ENCODE assay signal across 17 mouse cellular contexts in genomic region chr2:36099739-36100138, GRCm38 (mm10). TPM values are rescaled to one million over a fixed set of nuclear protein-coding genes. Genes with fewer than 3 reads are reported as not detected.
DNase-seq lines count a peak whose midpoint lies in the region; ATAC-seq and TF ChIP-seq lines count a peak whose summit lies in the region.
"Had no signal": no experiment of that assay in that cellular context is flagged by ENCODE, and none has a peak within 500 bp of the region (broad histone marks: within the 10 kb centered on the region; RNA-seq: fewer than 3 reads in every experiment).

No protein-coding gene starts in this region.

- H3K9me3 ChIP-seq in heart, postnatal 0 days (replicated peaks; ENCODE audit: control insufficient read depth, low read length), result no peaks in the 10 kb centered on the region
- no peaks in the 10 kb centered on the region for H3K9me3 ChIP-seq in forebrain, embryonic 15.5 days
- H3K9me3 ChIP-seq: lung, embryonic 15.5 days had no signal

- TF ChIP-seq EP300 in heart, postnatal 0 days (IDR thresholded peaks at IDR 0.05; ENCODE audit: low read depth), result no peak

- DNase-seq in heart, postnatal 0 days (ENCODE audit: low spot score), result no peak
- DNase-seq in heart, postnatal 14 days, result no peak
- DNase-seq in 3T3-L1 (ENCODE audit: low read depth, low spot score) (peak; percentile 83), Patski (ENCODE audit: low read depth, low spot score) (no peak)
- DNase-seq in lung, postnatal 25 days (ENCODE audit: low spot score), result no peak
- DNase-seq in left cerebral cortex, adult 11 months (ENCODE audit: low spot score), result no peak
- DNase-seq: cerebellum, adult 8-10 months; gastrocnemius, postnatal 10 days; heart, postnatal 4 days; right cerebral cortex, postnatal 4 days had no signal

- no peaks in the 10 kb centered on the region for H3K36me3 ChIP-seq in heart, postnatal 0 days (replicated peaks; ENCODE audit: control insufficient read depth, insufficient read depth, low read length)
- no peaks in the 10 kb centered on the region for H3K36me3 ChIP-seq in forebrain, embryonic 15.5 days
- H3K36me3 ChIP-seq: lung, embryonic 15.5 days had no signal

- H3K4me2 ChIP-seq in heart, postnatal 0 days (ENCODE audit: low read depth, low read length), result no peak overlapping the region
- peak overlapping the region; percentile 52 for H3K4me2 ChIP-seq in forebrain, embryonic 15.5 days (replicated peaks)
- H3K4me2 ChIP-seq: liver, embryonic 11.5 days; lung, embryonic 15.5 days had no signal

- POLR2A ChIA-PET in Patski (lab: Charles Lee), result no interaction called here

- no peak overlapping the region for H3K4me3 ChIP-seq in heart, postnatal 0 days (ENCODE audit: low read depth, low read length)
- peak overlapping the region; percentile 43 for H3K4me3 ChIP-seq in forebrain, embryonic 15.5 days
- H3K4me3 ChIP-seq: lung, embryonic 15.5 days had no signal

- in situ Hi-C loops in Patski (cut with MboI; ENCODE audit: low pct_unique_long_range_greater_than_20kb), result no loop called here

- ATAC-seq in heart, postnatal 0 days (ENCODE audit: insufficient read depth, low read depth), result 0 out of 2 replicates have a peak, but pooled peaks have one; percentile 31
- ATAC-seq in Patski, result peak; percentile 45
- ATAC-seq in forebrain, embryonic 15.5 days (replicated peaks), result no peak

- peaks cover 97% of the 10 kb centered on the region for H3K27me3 ChIP-seq in heart, postnatal 0 days (ENCODE audit: control insufficient read depth, insufficient read depth, low read length)
- H3K27me3 ChIP-seq in Patski, result peaks cover 3% of the 10 kb centered on the region
- H3K27me3 ChIP-seq in forebrain, embryonic 15.5 days, result peaks cover 94% of the 10 kb centered on the region

- intact Hi-C loops in heart, postnatal 14 days (cut with DNase I), result loop anchor here (5.0 kb wide), 3 partner anchors 72 to 113 kb away; no protein-coding TSS in a partner anchor

- CTCF ChIA-PET in Patski (lab: Charles Lee), result no interaction called here

- TF ChIP-seq CTCF in heart, postnatal 0 days (IDR thresholded peaks at IDR 0.05; ENCODE audit: low read depth), result no peak
- no peak for TF ChIP-seq CTCF in Patski (IDR thresholded peaks at IDR 0.05)

- WGBS in heart, postnatal 0 days, result 17% methylated on average over 6 of the region's 6 CpGs
- 3% methylated on average over 6 of the region's 6 CpGs for WGBS in forebrain, embryonic 15.5 days

- H3K4me1 ChIP-seq in heart, postnatal 0 days (ENCODE audit: control insufficient read depth, insufficient read depth), result peaks cover 19% of the 10 kb centered on the region
- H3K4me1 ChIP-seq in forebrain, embryonic 15.5 days, result peaks cover 24% of the 10 kb centered on the region

- H3K27ac ChIP-seq in heart, postnatal 0 days (ENCODE audit: low read depth), result no peak overlapping the region
- H3K27ac ChIP-seq in forebrain, embryonic 15.5 days (replicated peaks), result peak overlapping the region; percentile 38; the same call in 1 of the 2 replicates
- H3K27ac ChIP-seq: lung, embryonic 15.5 days had no signal

- H3K9ac ChIP-seq in heart, postnatal 0 days (replicated peaks; ENCODE audit: low read depth, low read length), result no peak overlapping the region
- 0 out of 2 replicates have a peak overlapping the region, but pooled peaks have one; percentile 9 for H3K9ac ChIP-seq in forebrain, embryonic 15.5 days (replicated peaks)
- H3K9ac ChIP-seq: lung, embryonic 15.5 days had no signal

RNA-seq across cellular contexts. Expression of gene Lhx6, which starts 5.5 kb away (rescaled TPM):
- 3.8 and 9.2 TPM in 2 replicates for total RNA-seq in heart, postnatal 0 days (2014; rRNA removed; ENCODE audit: low replicate concordance)
- polyA plus RNA-seq in heart, postnatal 0 days (2015; fragmentation: Nextera tagmentation; extraction: Ambion mirVana), result 1.6 and 1.8 TPM in 2 replicates
- total RNA-seq in heart, postnatal 14 days (2021), result 10 to 100 TPM in 1 of 2 experiments, 1 to 10 TPM in 1; 8.9 to 10.6 TPM
- 10.7 TPM for polyA plus RNA-seq in Patski (2021)
- 36.3 and 36.8 TPM in 2 replicates for polyA plus RNA-seq in forebrain, embryonic 15.5 days (2015; fragmentation: Nextera tagmentation; extraction: Ambion mirVana)
- total RNA-seq: megakaryocyte progenitor cell, adult 5-6 weeks had no signal
- polyA plus RNA-seq: neural tube, embryonic 14.5 days had no signal

RNA-seq across cellular contexts. Expression of gene Mrrf, which starts 36.5 kb away (rescaled TPM):
- 22.5 and 38.5 TPM in 2 replicates for total RNA-seq in heart, postnatal 0 days (2014; rRNA removed; ENCODE audit: low replicate concordance)
- polyA plus RNA-seq in heart, postnatal 0 days (2015; fragmentation: Nextera tagmentation; extraction: Ambion mirVana), result 29.7 and 37.0 TPM in 2 replicates
- total RNA-seq in heart, postnatal 14 days (2021), result 10 to 100 TPM; 36.2 to 45.2 TPM
- polyA plus RNA-seq in Patski (2021), result 31.1 TPM
- 21.4 and 24.1 TPM in 2 replicates for polyA plus RNA-seq in forebrain, embryonic 15.5 days (2015; fragmentation: Nextera tagmentation; extraction: Ambion mirVana)

RNA-seq across cellular contexts. Expression of gene Rbm18, which starts 36.8 kb away (rescaled TPM):
- total RNA-seq in heart, postnatal 0 days (2014; rRNA removed; ENCODE audit: low replicate concordance), result 54.6 and 60.5 TPM in 2 replicates
- 53.4 and 54.2 TPM in 2 replicates for polyA plus RNA-seq in heart, postnatal 0 days (2015; fragmentation: Nextera tagmentation; extraction: Ambion mirVana)
- total RNA-seq in heart, postnatal 14 days (2021), result 10 to 100 TPM; 33.6 to 37.8 TPM
- 37.6 TPM for polyA plus RNA-seq in Patski (2021)
- 149 and 164 TPM in 2 replicates for polyA plus RNA-seq in forebrain, embryonic 15.5 days (2015; fragmentation: Nextera tagmentation; extraction: Ambion mirVana)

RNA-seq across cellular contexts. Expression of gene Morn5, which starts 50.5 kb away (rescaled TPM):
- total RNA-seq in heart, postnatal 0 days (2014; rRNA removed; ENCODE audit: low replicate concordance), result not detected in 2 replicates
- polyA plus RNA-seq in heart, postnatal 0 days (2015; fragmentation: Nextera tagmentation; extraction: Ambion mirVana), result 0.56 TPM in 1 of 2 replicates, not detected in the other
- not detected for total RNA-seq in heart, postnatal 14 days (2021)
- polyA plus RNA-seq in Patski (2021), result 5.5 TPM
- polyA plus RNA-seq in forebrain, embryonic 15.5 days (2015; fragmentation: Nextera tagmentation; extraction: Ambion mirVana), result 1.7 and 2.5 TPM in 2 replicates
- total RNA-seq: gastrocnemius, postnatal 10 days; heart, postnatal 4 days; megakaryocyte progenitor cell, adult 5-6 weeks had no signal
- polyA plus RNA-seq: embryonic facial prominence, embryonic 11.5 days; intestine, embryonic 14.5 days; liver, embryonic 11.5 days had no signal

RNA-seq across cellular contexts. Expression of gene Ndufa8, which starts 50.5 kb away (rescaled TPM):
- 207 and 252 TPM in 2 replicates for total RNA-seq in heart, postnatal 0 days (2014; rRNA removed; ENCODE audit: low replicate concordance)
- polyA plus RNA-seq in heart, postnatal 0 days (2015; fragmentation: Nextera tagmentation; extraction: Ambion mirVana), result 915 and 927 TPM in 2 replicates
- 100 to 1,000 TPM; 603 TPM for total RNA-seq in heart, postnatal 14 days (2021)
- polyA plus RNA-seq in Patski (2021), result 282 TPM
- polyA plus RNA-seq in forebrain, embryonic 15.5 days (2015; fragmentation: Nextera tagmentation; extraction: Ambion mirVana), result 259 and 263 TPM in 2 replicates
